Mouse (Mus musculus): ENCODE results near the gene Nme6.
"Not testable (repeated sequence)": the region's sequence is repeated elsewhere in the genome, so short reads cannot be mapped to it uniquely, and the experiment has no call there.

Gene Nme6

GRCm38 (mm10) chr9:109832391-109833087 is at the start of gene Nme6:
Gene Nme6, plus strand, starts transcription at chr9:109832749.
- DNase-seq (ENCODE audit: low read depth, low spot score), result peak; percentile 87

GRCm38 (mm10) chr9:109790570-109790969 is 42.0 kb upstream of the Nme6 start, which contains the start of gene Fbxw27:
Gene Fbxw27, minus strand, starts transcription at chr9:109790670.
- DNase-seq (ENCODE audit: low read depth, low spot score), result not testable (repeated sequence)

GRCm38 (mm10) chr9:109795221-109795620 is 37.3 kb upstream of the Nme6 start:
- DNase-seq (ENCODE audit: low read depth, low spot score), result no peak

- DNase-seq (ENCODE audit: low read depth, low spot score), result no peak
Observed at GRCm38 (mm10) chr9:109795811-109796210, 36.7 kb upstream of the Nme6 start.

GRCm38 (mm10) chr9:109798051-109798450 is 34.5 kb upstream of the Nme6 start:
- peak; percentile 22 for DNase-seq (ENCODE audit: low read depth, low spot score)

- not testable (repeated sequence) for DNase-seq (ENCODE audit: low read depth, low spot score)
Observed at GRCm38 (mm10) chr9:109805596-109805995, 27.0 kb upstream of the Nme6 start.

GRCm38 (mm10) chr9:109806260-109806659 is 26.3 kb upstream of the Nme6 start:
- no peak for DNase-seq (ENCODE audit: low read depth, low spot score)

- no peak for DNase-seq (ENCODE audit: low read depth, low spot score)
Observed at GRCm38 (mm10) chr9:109806695-109807293, 25.8 kb upstream of the Nme6 start.

GRCm38 (mm10) chr9:109807898-109808297 is 24.7 kb upstream of the Nme6 start:
- no peak for DNase-seq (ENCODE audit: low read depth, low spot score)

GRCm38 (mm10) chr9:109811980-109812379 is 20.6 kb upstream of the Nme6 start, which contains the start of gene Spink8:
Gene Spink8, plus strand, starts transcription at chr9:109812280.
- DNase-seq (ENCODE audit: low read depth, low spot score), result no peak

- no peak for DNase-seq (ENCODE audit: low read depth, low spot score)
Observed at GRCm38 (mm10) chr9:109813424-109813823, 19.1 kb upstream of the Nme6 start.

GRCm38 (mm10) chr9:109816341-109816740 is 16.2 kb upstream of the Nme6 start:
- no peak for DNase-seq (ENCODE audit: low read depth, low spot score)

- no peak for DNase-seq (ENCODE audit: low read depth, low spot score)
Observed at GRCm38 (mm10) chr9:109825739-109826138, 6.8 kb upstream of the Nme6 start.

- no peak for DNase-seq (ENCODE audit: low read depth, low spot score)
Observed at GRCm38 (mm10) chr9:109826181-109826580, 6.4 kb upstream of the Nme6 start.

GRCm38 (mm10) chr9:109833088-109833412 is 501 bp downstream of the Nme6 start:
- DNase-seq (ENCODE audit: low read depth, low spot score), result no peak

- DNase-seq (ENCODE audit: low read depth, low spot score), result no peak
Observed at GRCm38 (mm10) chr9:109849312-109849758, 16.8 kb downstream of the Nme6 start, which contains the start of gene Camp. Gene Camp, minus strand, starts transcription at chr9:109849617.

GRCm38 (mm10) chr9:109850099-109850498 is 17.6 kb downstream of the Nme6 start:
- DNase-seq (ENCODE audit: low read depth, low spot score), result no peak

- DNase-seq (ENCODE audit: low read depth, low spot score), result no peak
Observed at GRCm38 (mm10) chr9:109854341-109854740, 21.8 kb downstream of the Nme6 start.

GRCm38 (mm10) chr9:109855947-109856346 is 23.4 kb downstream of the Nme6 start:
- DNase-seq (ENCODE audit: low read depth, low spot score), result no peak

GRCm38 (mm10) chr9:109862397-109863044 is 30.0 kb downstream of the Nme6 start:
- peak; percentile 64 for DNase-seq (ENCODE audit: low read depth, low spot score)

- DNase-seq (ENCODE audit: low read depth, low spot score), result peak; percentile 27
Observed at GRCm38 (mm10) chr9:109863085-109863484, 30.5 kb downstream of the Nme6 start.

- DNase-seq (ENCODE audit: low read depth, low spot score), result no peak
Observed at GRCm38 (mm10) chr9:109866218-109866617, 33.7 kb downstream of the Nme6 start.

Data from CD4-positive helper T cell, adult 2 months (primary cell).